Mouse (Mus musculus) kidney, postnatal 0 days (tissue): Measurements from ENCODE around the gene Nsd2. TPM values are rescaled to one million over a fixed set of nuclear protein-coding genes. Genes with fewer than 3 reads are reported as not detected.

Experiments used
- ATAC-seq: fragments of 200-750 bp; cut with Nextera tagmentation; replicated peaks from 2 replicates; pipeline ENCODE4 v1.8.0; 2017; ENCODE audit warnings: low read depth, moderate number of reproducible peaks, moderate TSS enrichment, moderate library complexity; ENCODE audit not compliant: low FRiP score
- DNase-seq: peaks from one replicate; pipeline ENCODE4 v3.0.0-alpha.2; 2016; ENCODE audit warnings: low spot score
- H3K27ac ChIP-seq: fragments of 300-500 bp; sonication (generic); 2 replicates; pipeline ENCODE4 v1.5.1; 2014; ENCODE audit warnings: mild to moderate bottlenecking
- H3K27me3 ChIP-seq: fragments of 300-500 bp; sonication (generic); 2 replicates; pipeline ENCODE4 v1.6.1; 2014; ENCODE audit warnings: low read length, mixed read lengths; ENCODE audit not compliant: insufficient read depth
- H3K36me3 ChIP-seq: fragments of 300-500 bp; sonication (generic); 2 replicates; pipeline ENCODE4 v1.6.1; 2014; ENCODE audit warnings: low read length, mixed read lengths; ENCODE audit not compliant: insufficient read depth
- H3K4me1 ChIP-seq: fragments of 300-500 bp; sonication (generic); replicated peaks from 2 replicates; pipeline ENCODE4 v1.6.1; 2014; ENCODE audit warnings: antibody characterized with exemption, low read length, mixed read lengths; ENCODE audit not compliant: insufficient read depth
- H3K4me2 ChIP-seq: fragments of 300-500 bp; sonication (generic); 2 replicates; pipeline ENCODE4 v1.6.1; 2014; ENCODE audit warnings: mild to moderate bottlenecking, low read length, moderate library complexity, mixed read lengths
- H3K4me3 ChIP-seq: fragments of 300-500 bp; sonication (generic); replicated peaks from 2 replicates; pipeline ENCODE4 v1.5.1; 2014; ENCODE audit warnings: low read depth, low read length
- H3K9ac ChIP-seq: fragments of 300-500 bp; sonication (generic); 2 replicates; pipeline ENCODE4 v1.6.1; 2014; ENCODE audit warnings: low read depth, low read length
- H3K9me3 ChIP-seq: fragments of 300-500 bp; sonication (generic); replicated peaks from 2 replicates; pipeline ENCODE4 v1.6.1; 2016; ENCODE audit warnings: low read length, inconsistent platforms, mixed read lengths
- CTCF ChIP-seq: IDR thresholded peaks from 2 replicates; pipeline ENCODE4 v1.5.1; 2016; ENCODE audit warnings: antibody characterized with exemption, low read depth, mild to moderate bottlenecking, moderate library complexity
- WGBS: fragments of 180-500 bp; shearing (Covaris S2); extraction: QIAGEN DNeasy Blood & Tissue Kit; methylation state at CpG from one replicate; pipeline ENCODE4 v1.1.7; 2014; 5-methylcytosine and 5-hydroxymethylcytosine counted together
- polyA plus RNA-seq: library from polyadenylated mRNA; unstranded; fragments of >200 nt; fragmentation: Nextera tagmentation; extraction: Ambion mirVana; gene quantifications from 2 replicates; pipeline ENCODE4 v1.2.1, GENCODE M21; 2015

Gene Nsd2
- polyA plus RNA-seq, 1 experiment from 2014 or later: 21.0 TPM

GRCm38 (mm10) chr5:33920924-33921323 is 100.4 kb downstream of the Nsd2 start:
- WGBS: 72% methylated on average over 4 of the region's 4 CpGs
- Histone ChIP-seq H3K9ac (no peak overlapping the region), H3K36me3 (peaks cover 41% of the 10 kb centered on the region; the same call in 1 of the 2 replicates), H3K9me3 (no peaks in the 10 kb centered on the region), H3K27ac (no peak overlapping the region), H3K4me3 (no peak overlapping the region), H3K4me2 (no peak overlapping the region), H3K4me1 (no peaks in the 10 kb centered on the region), H3K27me3 (no peaks in the 10 kb centered on the region)
- DNase-seq (no peak), ATAC-seq (no peak)
- TF ChIP-seq CTCF: no peak

GRCm38 (mm10) chr5:33921486-33922235 is 101.1 kb downstream of the Nsd2 start:
- ATAC-seq (no peak), DNase-seq (no peak)
- 86% methylated on average over 7 of the region's 7 CpGs for WGBS
- Histone ChIP-seq H3K27ac (no peak overlapping the region), H3K4me3 (no peak overlapping the region), H3K27me3 (no peaks in the 10 kb centered on the region), H3K9me3 (no peaks in the 10 kb centered on the region), H3K36me3 (peaks cover 34% of the 10 kb centered on the region; the same call in 1 of the 2 replicates), H3K4me1 (no peaks in the 10 kb centered on the region), H3K9ac (no peak overlapping the region), H3K4me2 (no peak overlapping the region)
- no peak for TF ChIP-seq CTCF

GRCm38 (mm10) chr5:33922566-33922965 is 102.0 kb downstream of the Nsd2 start:
- no peaks in the 10 kb centered on the region for H3K27me3 ChIP-seq
- ATAC-seq (no peak), DNase-seq (no peak)
- H3K36me3 ChIP-seq: peaks cover 32% of the 10 kb centered on the region; the same call in 1 of the 2 replicates
- no peaks in the 10 kb centered on the region for H3K9me3 ChIP-seq
- no peak overlapping the region for H3K4me2 ChIP-seq
- H3K4me1 ChIP-seq: no peaks in the 10 kb centered on the region
- no peak for TF ChIP-seq CTCF
- no peak overlapping the region for H3K4me3 ChIP-seq
- WGBS: 42% methylated on average over 2 of the region's 2 CpGs
- no peak overlapping the region for H3K9ac ChIP-seq
- no peak overlapping the region for H3K27ac ChIP-seq

- TF ChIP-seq CTCF: no peak
- ATAC-seq: no peak
- Histone ChIP-seq H3K9ac (no peak overlapping the region), H3K27me3 (no peaks in the 10 kb centered on the region), H3K27ac (no peak overlapping the region), H3K9me3 (no peaks in the 10 kb centered on the region), H3K4me1 (no peaks in the 10 kb centered on the region), H3K4me3 (no peak overlapping the region), H3K4me2 (no peak overlapping the region), H3K36me3 (peaks cover 17% of the 10 kb centered on the region; the same call in 1 of the 2 replicates)
- DNase-seq: no peak
Measured at GRCm38 (mm10) chr5:33926170-33926569, 105.6 kb downstream of the Nsd2 start.

GRCm38 (mm10) chr5:33932413-33932812 is 111.9 kb downstream of the Nsd2 start:
- H3K36me3 ChIP-seq: peaks cover 15% of the 10 kb centered on the region; the same call in 1 of the 2 replicates
- ATAC-seq (no peak), DNase-seq (no peak)
- H3K27ac ChIP-seq: no peak overlapping the region
- H3K27me3 ChIP-seq: no peaks in the 10 kb centered on the region
- no peak overlapping the region for H3K9ac ChIP-seq
- peaks cover 6% of the 10 kb centered on the region; the same call in 1 of the 2 replicates for H3K4me1 ChIP-seq
- H3K9me3 ChIP-seq: no peaks in the 10 kb centered on the region
- 90% methylated on average over 2 of the region's 2 CpGs for WGBS
- TF ChIP-seq CTCF: no peak
- H3K4me2 ChIP-seq: no peak overlapping the region
- H3K4me3 ChIP-seq: no peak overlapping the region

- ATAC-seq (no peak), DNase-seq (no peak)
- WGBS: 83% methylated on average over 2 of the region's 2 CpGs
- no peaks in the 10 kb centered on the region for H3K27me3 ChIP-seq
- H3K9me3 ChIP-seq: no peaks in the 10 kb centered on the region
- H3K9ac ChIP-seq: no peak overlapping the region
- H3K27ac ChIP-seq: no peak overlapping the region
- no peak overlapping the region for H3K4me3 ChIP-seq
- peaks cover 12% of the 10 kb centered on the region; the same call in 1 of the 2 replicates for H3K36me3 ChIP-seq
- H3K4me1 ChIP-seq: peaks cover 6% of the 10 kb centered on the region; the same call in 1 of the 2 replicates
- no peak for TF ChIP-seq CTCF
- 0 out of 2 replicates have a peak overlapping the region, but pooled peaks have one; percentile 51 for H3K4me2 ChIP-seq
Measured at GRCm38 (mm10) chr5:33934081-33934480, 113.6 kb downstream of the Nsd2 start.
